Mouse (Mus musculus) thymus, adult 2 months (tissue): ENCODE results near the gene Slc6a1.

Source experiments
- CTCF ChIP-seq: fragments of 200-500 bp; IDR thresholded peaks from 2 replicates; pipeline ENCODE4 v1.5.1; 2012; ENCODE audit warnings: mild to moderate bottlenecking, control low read depth, low read length, moderate library complexity, borderline replicate concordance; ENCODE audit not compliant: control insufficient read depth, poor library complexity, insufficient read depth; ENCODE audit errors: extremely low read depth
- POLR2A ChIP-seq: fragments of 200-500 bp; IDR thresholded peaks from 2 replicates; pipeline ENCODE4 v1.6.1; 2012; ENCODE audit warnings: mild to moderate bottlenecking, low read length, control low read depth, moderate library complexity; ENCODE audit not compliant: control insufficient read depth, poor library complexity, insufficient read depth; ENCODE audit errors: extremely low read depth

GRCm38 (mm10) chr6:114283927-114284703 is 1.7 kb downstream of the Slc6a1 start:
- no peak for TF ChIP-seq POLR2A
- no peak for TF ChIP-seq CTCF
